Mouse (Mus musculus) lung, adult 2 months (tissue): ENCODE data around the gene Fam189a1.

Experiments used
- CTCF ChIP-seq: fragments of 200-500 bp; IDR thresholded peaks from 2 replicates; pipeline ENCODE4 v1.5.1; 2011; ENCODE audit warnings: mild to moderate bottlenecking, low read length, control low read depth; ENCODE audit not compliant: insufficient read depth
- POLR2A ChIP-seq: fragments of 200-500 bp; IDR thresholded peaks from 2 replicates; pipeline ENCODE4 v1.6.1; 2011; ENCODE audit warnings: low read depth, mild to moderate bottlenecking, control low read depth, low read length, borderline replicate concordance; ENCODE audit errors: extremely low read depth

- TF ChIP-seq POLR2A (no peak), CTCF (no peak)
These were observed 160.4 kb downstream of the Fam189a1 start for GRCm38 (mm10) chr7:64995946-64996444.
